Mouse (Mus musculus): ENCODE measurements around the gene Glud1. TPM values are rescaled to one million over a fixed set of nuclear protein-coding genes. Genes with fewer than 3 reads are reported as not detected.
"Not testable (repeated sequence)": the region's sequence is repeated elsewhere in the genome, so short reads cannot be mapped to it uniquely, and the experiment has no call there.

Glud1 gene
- total RNA-seq, 2 experiments from 2014 or later = 134 to 182 TPM

DNA sequence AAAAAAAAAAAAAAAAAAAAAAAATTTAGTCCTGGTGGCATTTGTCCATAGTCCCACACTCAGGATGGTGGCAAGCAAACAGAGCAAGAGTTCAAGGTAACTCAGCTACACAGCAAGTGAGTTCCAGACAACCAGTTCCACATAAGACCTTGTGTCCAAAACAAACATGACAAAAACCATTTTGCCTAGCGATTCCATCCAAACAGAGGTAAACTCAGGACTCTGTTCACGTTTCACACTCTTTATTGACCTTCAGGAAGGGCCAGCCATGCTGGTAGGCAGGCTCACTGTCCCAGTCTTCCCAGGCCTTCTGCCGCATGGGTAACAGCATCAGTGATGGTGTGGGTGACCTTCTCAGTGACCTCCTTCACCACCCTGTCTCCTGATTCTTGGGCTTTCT, 41.1 kb downstream of the Glud1 start:
- no peak for ATAC-seq (replicated peaks; ENCODE audit: poor library complexity)

GRCm38 (mm10) chr14:34352523-34352922, 42.0 kb downstream of the Glud1 start:
- ATAC-seq (replicated peaks; ENCODE audit: poor library complexity) = no peak

DNA sequence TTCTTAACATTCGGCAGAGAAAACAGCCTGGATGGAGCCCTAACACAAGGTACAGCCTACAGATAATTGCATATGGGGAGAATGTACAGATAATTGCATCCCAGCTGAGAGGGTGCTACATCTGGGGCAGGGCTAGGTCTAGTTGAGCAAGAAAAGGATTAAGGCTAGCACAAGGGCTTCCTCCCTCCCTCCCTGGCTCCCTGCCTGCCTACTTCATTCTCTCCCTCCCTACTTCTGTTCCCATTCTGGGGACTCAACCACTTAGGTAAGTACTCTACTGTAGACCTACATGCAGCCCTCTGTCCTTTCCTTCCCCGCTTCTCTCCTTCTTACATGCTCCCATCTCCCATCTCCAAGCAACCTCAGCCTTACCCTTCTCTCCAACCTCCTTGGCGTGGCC, 42.8 kb downstream of the Glud1 start:
- no peak for ATAC-seq (replicated peaks; ENCODE audit: poor library complexity)

DNA sequence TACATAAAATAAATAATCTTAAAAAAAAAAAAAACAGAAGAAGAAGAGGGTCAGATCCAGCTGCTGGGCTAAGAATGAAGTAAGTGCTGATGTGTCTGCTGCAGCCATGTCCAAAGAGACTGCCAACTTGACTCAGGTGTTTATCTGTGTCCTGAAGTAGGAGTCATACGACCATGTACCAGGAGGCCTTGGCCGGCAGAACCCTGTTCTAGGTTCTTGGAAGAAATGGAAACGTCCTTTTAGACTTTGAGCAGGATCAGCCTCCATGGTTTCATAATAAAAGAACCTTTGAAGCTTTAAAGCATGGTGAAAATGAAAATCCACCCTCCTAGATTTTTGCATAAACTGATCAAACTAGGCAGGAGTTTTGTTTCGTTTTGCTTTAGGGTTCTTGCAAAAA, 43.9 kb downstream of the Glud1 start:
- ATAC-seq (replicated peaks; ENCODE audit: poor library complexity) = no peak

- no peak for ATAC-seq (replicated peaks; ENCODE audit: poor library complexity)
These were observed 44.8 kb downstream of the Glud1 start, which contains the start of gene Fam25c for GRCm38 (mm10) chr14:34355301-34355700. Fam25c (minus strand) TSS chr14:34355433.

GRCm38 (mm10) chr14:34357671-34358455, 47.3 kb downstream of the Glud1 start:
- ATAC-seq (replicated peaks; ENCODE audit: poor library complexity) = no peak

DNA sequence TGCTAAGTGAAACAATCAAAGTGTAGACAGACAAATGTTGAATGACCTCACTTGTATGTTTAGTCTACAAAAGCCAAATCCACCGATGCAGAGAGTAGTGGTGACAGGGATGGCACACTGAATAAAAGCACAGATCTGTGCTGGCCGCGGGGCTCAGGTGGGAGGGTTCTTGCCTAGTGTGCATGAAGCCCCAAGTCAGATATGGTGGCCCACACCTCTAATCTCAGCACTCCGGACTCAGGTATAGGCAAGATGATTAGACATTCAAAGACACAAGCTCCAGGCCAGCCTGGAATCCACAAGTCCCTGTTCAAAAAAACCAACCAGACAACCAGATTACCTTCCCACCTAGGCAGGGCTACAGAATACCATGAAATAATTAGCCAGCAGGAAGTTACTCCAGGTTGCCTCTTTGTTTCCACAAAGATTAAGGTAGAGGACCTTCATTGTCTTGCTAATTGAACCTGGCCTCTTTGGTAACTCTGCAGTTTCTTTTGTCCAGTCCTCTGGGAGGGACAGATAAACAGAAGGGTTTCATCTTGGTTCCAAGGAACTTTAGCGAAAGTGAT, 49.2 kb downstream of the Glud1 start:
- ATAC-seq (replicated peaks; ENCODE audit: poor library complexity) = no peak

DNA sequence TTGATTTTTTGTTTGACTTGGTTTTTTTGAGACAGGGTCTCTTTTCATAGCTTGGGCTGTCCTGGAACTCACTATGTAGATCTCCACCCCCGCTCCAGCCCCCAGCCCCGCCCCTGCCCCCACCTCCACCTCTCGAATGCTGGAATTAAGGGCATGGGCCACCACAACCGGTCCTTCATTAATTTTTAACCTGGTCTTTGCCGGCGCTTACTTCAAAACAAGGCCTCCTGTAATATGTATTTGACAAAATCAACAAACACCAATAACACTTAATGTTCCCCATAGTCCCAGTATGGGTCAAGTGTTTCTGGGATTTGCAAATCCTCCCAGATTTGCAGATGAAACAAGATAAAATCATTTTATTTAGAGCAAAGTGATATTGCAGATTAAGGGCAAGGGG, 49.7 kb downstream of the Glud1 start:
- ATAC-seq (replicated peaks; ENCODE audit: poor library complexity) = no peak

GRCm38 (mm10) chr14:34362135-34362534, 51.6 kb downstream of the Glud1 start:
- no peak for ATAC-seq (replicated peaks; ENCODE audit: poor library complexity)

GRCm38 (mm10) chr14:34362726-34363445, 52.4 kb downstream of the Glud1 start:
- peak; percentile 69 for ATAC-seq (replicated peaks; ENCODE audit: poor library complexity)

- peak; percentile 88 for ATAC-seq (replicated peaks; ENCODE audit: poor library complexity)
These were observed 53.1 kb downstream of the Glud1 start for GRCm38 (mm10) chr14:34363490-34364253.

GRCm38 (mm10) chr14:34364254-34365146, 54.0 kb downstream of the Glud1 start:
- ATAC-seq (replicated peaks; ENCODE audit: poor library complexity) = not testable (repeated sequence)

- no peak for ATAC-seq (replicated peaks; ENCODE audit: poor library complexity)
These were observed 54.6 kb downstream of the Glud1 start for GRCm38 (mm10) chr14:34365147-34365507.

GRCm38 (mm10) chr14:34370203-34370602, 59.7 kb downstream of the Glud1 start:
- ATAC-seq (replicated peaks; ENCODE audit: poor library complexity) = no peak

- ATAC-seq (replicated peaks; ENCODE audit: poor library complexity) = no peak
These were observed 60.4 kb downstream of the Glud1 start for GRCm38 (mm10) chr14:34370921-34371320.

DNA sequence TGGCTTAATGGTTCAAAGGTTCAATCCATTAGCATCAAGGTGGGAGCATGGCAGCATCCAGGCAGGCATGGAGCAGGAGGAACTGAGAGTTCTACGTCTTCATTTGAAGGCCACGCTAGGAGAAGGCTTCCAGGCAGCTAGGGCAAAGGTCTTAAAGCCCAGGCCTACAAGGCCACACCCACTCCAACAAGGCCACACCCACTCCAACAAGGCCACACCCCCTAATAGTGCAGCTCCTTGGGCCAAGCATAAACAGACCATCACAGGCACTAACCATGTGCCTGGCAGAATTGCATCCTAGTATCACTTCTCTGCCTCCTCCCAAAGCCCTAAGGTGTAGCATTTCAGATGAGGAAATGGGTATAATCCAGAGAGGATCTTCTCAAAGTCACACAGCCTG, 61.2 kb downstream of the Glud1 start:
- ATAC-seq (replicated peaks; ENCODE audit: poor library complexity) = no peak

DNA sequence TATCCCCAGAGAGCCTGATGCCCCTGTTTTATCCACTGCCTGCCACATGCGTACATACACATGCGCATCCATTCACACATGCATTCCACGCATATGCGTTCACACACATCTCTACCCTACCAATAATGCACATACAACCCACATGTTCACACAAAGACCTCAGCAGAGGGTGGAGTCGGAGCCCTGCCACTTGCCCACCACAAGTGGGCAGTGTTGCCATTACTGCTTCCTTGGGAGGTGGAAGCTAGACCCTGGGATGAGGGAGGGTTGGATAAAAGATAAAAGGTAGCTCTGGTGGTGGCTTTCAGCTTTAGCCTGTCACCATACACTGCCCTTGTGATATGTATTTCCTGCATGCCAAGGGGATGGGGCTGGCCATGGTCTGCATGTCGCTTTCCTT, 62.1 kb downstream of the Glud1 start:
- ATAC-seq (replicated peaks; ENCODE audit: poor library complexity) = 0 out of 2 replicates have a peak, but pooled peaks have one; percentile 44

- no peak for ATAC-seq (replicated peaks; ENCODE audit: poor library complexity)
These were observed 63.1 kb downstream of the Glud1 start for GRCm38 (mm10) chr14:34373581-34373980.

- no peak for ATAC-seq (replicated peaks; ENCODE audit: poor library complexity)
These were observed 64.0 kb downstream of the Glud1 start, which contains the start of gene Sncg for GRCm38 (mm10) chr14:34374577-34374976. Sncg (minus strand) TSS chr14:34374789.

- ATAC-seq (replicated peaks; ENCODE audit: poor library complexity) = no peak
These were observed 64.9 kb downstream of the Glud1 start, which contains the start of gene Mmrn2 for GRCm38 (mm10) chr14:34375415-34375904. Mmrn2 (plus strand) TSS chr14:34375465.
